Mouse (Mus musculus) R1 (cell line): Measurements from ENCODE around the gene Itgb1bp1.

Experiments
- DNase-seq: peaks from one replicate; pipeline ENCODE4 v3.0.0-alpha.2; 2018; ENCODE audit warnings: low read depth, low spot score

The Itgb1bp1 gene

GRCm38 (mm10) chr12:21301324-21301723 is 15.2 kb upstream of the Itgb1bp1 start:
- no peak for DNase-seq

- DNase-seq = no peak
Observed at GRCm38 (mm10) chr12:21298856-21299255, 12.8 kb upstream of the Itgb1bp1 start.

GRCm38 (mm10) chr12:21289651-21290050 is 3.6 kb upstream of the Itgb1bp1 start:
- DNase-seq = peak; percentile 35

GRCm38 (mm10) chr12:21288716-21289395 is 2.8 kb upstream of the Itgb1bp1 start:
- no peak for DNase-seq

GRCm38 (mm10) chr12:21286712-21287650 is 897 bp upstream of the Itgb1bp1 start:
- peak; percentile 46 for DNase-seq

DNA sequence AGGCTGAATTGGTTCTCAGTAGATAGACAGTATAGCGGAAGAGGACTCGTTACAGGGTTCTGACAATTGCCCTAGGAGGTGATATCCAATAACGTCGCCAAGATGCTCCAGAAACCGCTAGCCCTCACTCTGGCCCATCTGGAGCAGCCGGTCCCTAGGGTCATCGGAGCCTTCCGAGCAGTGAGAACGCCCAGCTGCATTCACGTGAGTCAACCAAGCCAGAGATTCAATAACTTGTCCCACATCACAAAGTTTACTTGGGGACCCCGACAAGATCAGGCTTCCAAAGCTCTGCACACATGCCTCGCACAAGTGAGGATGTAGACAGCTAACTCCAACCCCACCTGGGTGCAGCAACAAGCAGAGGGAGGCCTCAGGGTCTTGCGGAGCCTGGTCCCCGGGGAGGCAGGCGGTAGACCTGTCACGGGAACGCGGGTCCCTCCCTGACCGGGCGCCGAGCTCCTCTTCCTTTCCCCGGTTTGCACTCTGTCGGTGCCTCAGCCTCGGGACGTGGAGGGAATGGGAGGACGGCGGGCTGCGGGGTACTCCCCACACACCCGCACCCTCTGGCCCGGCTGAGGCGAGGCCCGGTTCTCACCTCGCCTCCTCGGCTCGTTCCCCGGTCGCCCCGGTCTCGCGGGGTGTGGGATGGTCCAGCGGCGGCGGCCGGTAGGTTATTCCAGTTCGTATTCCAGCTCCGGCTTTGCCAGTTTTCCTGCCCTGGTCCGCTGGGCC is 409 bp downstream of the Itgb1bp1 start:
- DNase-seq = no peak

- no peak for DNase-seq
Observed at GRCm38 (mm10) chr12:21284761-21285441, 1.2 kb downstream of the Itgb1bp1 start, which contains the start of gene Cpsf3. TSS of gene Cpsf3 (plus strand) at chr12:21285391.

DNA sequence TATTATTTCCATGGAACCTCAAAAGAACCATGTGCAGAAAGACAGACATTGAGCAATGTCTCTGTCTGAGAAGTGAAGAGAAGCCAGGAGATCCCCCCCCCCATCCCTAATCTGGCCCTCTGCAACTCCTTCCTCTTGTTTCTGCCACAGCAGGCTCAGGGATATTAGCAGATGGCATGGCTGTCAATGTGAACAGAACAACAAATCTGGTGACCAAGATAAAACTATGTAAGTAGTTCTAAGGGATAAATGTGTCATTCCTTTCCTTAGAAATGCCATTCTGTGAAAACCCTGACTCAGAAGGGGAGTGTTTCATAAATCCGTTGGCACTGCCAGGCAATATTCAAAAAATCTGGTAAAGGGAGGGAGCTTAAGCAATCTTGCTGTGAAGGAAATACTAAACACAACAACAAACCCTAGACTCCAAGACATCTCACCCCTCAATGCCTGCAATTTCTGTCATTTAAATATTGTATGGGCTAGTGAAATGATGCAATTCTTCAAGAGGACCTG is 8.7 kb downstream of the Itgb1bp1 start:
- no peak for DNase-seq

- no peak for DNase-seq
Observed at GRCm38 (mm10) chr12:21274446-21274845, 11.6 kb downstream of the Itgb1bp1 start.

- no peak for DNase-seq
Observed at GRCm38 (mm10) chr12:21268083-21268616, 17.9 kb downstream of the Itgb1bp1 start.

GRCm38 (mm10) chr12:21266784-21267098 is 19.3 kb downstream of the Itgb1bp1 start:
- DNase-seq = no peak

GRCm38 (mm10) chr12:21265946-21266783 is 19.9 kb downstream of the Itgb1bp1 start:
- peak; percentile 76 for DNase-seq

DNA sequence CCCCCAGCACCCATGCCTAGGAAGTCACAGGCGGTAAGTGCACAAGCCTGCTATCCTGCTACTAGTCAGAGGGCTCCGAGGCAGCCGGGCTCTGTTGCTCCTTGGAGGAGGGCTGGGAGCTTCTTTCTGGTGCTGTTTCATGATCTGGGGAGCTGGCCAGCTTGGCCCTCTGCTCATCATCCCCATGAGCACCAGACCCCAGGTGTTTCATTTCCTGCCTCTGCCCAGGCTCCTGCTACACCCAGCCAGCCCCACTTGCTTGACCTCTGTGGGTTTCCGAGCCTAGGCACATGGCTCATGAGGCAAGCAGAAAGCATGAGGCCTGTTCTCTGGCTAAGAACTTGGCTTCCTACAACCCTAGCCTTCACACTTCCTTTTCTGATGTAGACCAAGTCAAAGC is 20.6 kb downstream of the Itgb1bp1 start:
- no peak for DNase-seq

- no peak for DNase-seq
Observed at GRCm38 (mm10) chr12:21264970-21265369, 21.1 kb downstream of the Itgb1bp1 start.

DNA sequence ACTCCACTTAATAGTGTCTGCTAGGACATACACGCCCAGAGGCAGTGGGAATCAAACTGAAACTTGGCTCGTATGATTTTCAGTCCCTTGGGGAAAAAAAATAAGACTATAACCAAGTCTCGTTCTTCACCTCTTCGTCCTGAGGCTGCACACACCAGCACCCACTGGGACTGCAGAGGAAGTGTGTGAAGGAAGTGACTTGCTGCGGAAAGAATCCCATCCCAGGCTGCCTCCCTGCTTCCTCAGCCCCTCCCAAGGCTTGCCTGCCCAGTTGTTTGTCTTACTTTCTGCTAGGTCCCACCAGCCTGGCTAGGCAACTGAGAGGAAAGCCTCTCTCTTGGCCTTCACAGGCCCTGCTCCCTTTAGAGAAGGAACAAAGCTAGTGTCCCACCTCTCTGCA is 21.8 kb downstream of the Itgb1bp1 start:
- DNase-seq = no peak

DNA sequence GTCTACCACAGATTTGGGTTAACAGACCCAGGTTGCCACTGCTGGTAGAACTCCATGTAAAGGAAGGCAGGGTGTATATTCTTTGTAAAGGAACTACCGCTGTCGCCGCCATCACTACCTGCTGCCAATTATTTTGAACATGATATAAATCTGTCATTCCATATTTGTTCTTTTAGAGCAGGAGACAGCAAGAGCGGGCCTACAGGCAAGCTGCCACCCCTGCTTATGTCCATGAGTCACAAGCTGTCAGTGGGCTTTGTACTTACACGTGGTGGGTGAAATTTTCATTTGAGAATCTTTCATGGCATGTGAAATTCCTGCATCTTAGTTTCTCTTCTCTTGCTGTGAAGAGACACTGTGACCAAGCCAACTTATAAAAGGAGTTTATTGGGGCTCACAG is 22.8 kb downstream of the Itgb1bp1 start:
- DNase-seq = no peak

- DNase-seq = no peak
Observed at GRCm38 (mm10) chr12:21261521-21261920, 24.6 kb downstream of the Itgb1bp1 start.

DNA sequence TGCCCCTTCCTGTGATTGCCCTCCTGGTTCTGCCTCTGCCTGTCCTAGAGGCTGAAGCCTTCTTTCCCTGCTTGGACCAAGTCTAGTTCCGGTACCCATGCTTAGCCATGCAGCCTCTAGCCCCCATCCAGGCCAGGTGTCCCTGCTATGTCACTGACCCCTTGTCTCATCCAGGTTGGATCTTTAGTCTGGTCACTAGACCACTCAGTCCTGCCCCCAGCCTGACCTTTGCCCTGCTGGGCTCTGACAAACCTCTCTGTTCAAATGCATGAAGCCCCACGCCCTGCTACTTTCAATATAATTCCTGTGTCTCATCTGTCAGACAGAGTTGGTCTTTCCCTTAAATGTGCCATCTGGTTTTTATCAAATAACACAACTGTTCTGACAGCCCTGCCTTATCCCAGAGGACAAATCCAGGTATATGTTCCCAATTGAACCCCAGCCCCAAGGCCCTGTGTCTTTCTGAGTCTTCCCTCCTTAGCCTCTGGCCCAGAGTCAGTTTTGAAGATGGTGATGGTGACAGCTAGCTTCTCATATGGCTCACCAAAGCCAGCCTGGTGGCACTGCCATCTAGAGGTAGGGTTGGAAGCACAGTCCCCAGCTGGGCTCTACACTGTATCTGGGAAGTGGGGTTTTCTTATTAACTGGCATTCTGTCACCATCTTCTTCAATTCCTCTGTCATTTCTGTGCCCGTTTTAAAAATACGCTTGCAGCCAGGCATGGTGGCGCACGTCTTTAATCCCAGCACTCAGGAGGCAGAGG is 25.4 kb downstream of the Itgb1bp1 start:
- no peak for DNase-seq

GRCm38 (mm10) chr12:21247711-21248392 is 38.2 kb downstream of the Itgb1bp1 start:
- DNase-seq = no peak
